Mouse (Mus musculus): ENCODE data around the gene Slc6a6.

Slc6a6 gene

DNA sequence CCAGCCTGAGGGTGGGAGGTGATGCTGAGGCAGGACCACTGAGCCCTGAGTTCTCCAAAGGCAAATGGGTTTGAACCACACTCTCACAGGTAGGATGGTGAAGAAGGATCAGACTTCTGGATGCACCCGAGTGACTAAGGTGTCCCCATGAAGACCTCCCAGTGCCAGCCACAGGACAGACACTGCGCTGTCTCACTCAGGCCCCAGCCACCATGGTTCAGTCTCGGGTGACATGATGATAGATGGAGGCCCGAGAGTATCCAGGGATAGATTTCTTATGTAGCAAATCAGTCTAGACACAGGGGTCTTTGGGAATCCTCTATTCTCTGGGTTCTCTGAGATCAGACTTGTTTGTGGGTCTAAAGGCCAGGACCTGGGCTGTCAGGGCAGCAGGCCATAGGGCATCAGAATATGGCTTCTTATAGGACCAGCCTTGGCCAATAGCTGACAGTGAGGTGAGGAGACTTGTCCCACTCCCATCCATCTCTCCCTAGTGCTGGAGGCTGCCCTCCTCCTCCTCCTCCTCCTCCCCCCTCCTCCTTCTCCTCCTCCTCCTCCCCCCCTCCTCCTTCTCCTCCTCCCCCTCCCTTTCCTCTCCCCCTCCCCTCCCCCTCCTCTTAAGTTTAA, 36.8 kb downstream of the Slc6a6 start:
- in situ Hi-C loops (cut with MseI, MboI), result no loop called here

GRCm38 (mm10) chr6:91721215-91721701, 37.4 kb downstream of the Slc6a6 start:
- in situ Hi-C loops (cut with MseI, MboI), result no loop called here

DNA sequence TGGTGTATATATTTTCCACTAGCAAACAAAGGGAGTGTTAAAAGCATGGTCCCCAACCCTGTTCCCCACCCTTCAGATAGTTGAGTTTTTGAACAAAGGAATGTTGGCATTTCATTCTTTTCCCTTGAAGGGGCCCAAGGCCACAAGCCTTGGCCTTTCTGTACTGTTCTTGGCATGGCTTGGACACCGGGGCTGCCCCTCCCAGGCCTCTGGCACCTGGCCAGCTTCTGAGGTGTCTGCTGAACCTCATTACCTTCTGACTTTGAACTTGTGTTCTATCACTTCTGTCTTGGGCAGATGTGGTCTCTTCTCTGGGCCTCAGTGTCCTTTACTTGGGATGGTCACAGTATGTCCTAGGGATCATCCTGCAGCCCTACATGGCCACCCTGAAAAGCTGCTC, 43.5 kb downstream of the Slc6a6 start:
- in situ Hi-C loops (cut with MseI, MboI), result no loop called here

GRCm38 (mm10) chr6:91728939-91729619, 45.2 kb downstream of the Slc6a6 start:
- in situ Hi-C loops (cut with MseI, MboI), result no loop called here

DNA sequence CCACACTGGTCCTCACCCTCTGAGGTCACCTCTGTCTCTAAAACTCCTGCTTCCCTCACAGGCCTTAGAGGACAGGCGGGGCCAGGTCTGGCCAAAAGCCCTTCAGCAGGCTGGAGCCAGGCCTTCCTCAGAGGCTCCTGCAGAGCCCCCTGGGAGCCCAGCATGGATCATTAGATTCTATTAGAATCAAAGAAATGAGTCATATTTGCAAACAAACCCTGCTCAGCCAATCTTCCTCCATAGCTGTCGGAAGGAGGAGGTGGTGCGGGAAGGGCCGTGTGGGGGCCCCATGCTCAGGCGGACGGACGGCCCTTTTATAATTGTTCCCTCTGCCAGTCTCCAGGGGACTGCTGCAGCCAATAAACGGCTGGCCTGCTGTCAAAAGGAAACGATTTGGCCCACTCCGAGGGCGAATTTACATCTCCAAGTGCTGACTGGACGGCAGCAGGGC, 45.8 kb downstream of the Slc6a6 start:
- in situ Hi-C loops (cut with MseI, MboI), result loop anchor here in 1 of 2 experiments (10.0 kb wide), 1 partner anchor 155 kb away; no protein-coding TSS in a partner anchor

DNA sequence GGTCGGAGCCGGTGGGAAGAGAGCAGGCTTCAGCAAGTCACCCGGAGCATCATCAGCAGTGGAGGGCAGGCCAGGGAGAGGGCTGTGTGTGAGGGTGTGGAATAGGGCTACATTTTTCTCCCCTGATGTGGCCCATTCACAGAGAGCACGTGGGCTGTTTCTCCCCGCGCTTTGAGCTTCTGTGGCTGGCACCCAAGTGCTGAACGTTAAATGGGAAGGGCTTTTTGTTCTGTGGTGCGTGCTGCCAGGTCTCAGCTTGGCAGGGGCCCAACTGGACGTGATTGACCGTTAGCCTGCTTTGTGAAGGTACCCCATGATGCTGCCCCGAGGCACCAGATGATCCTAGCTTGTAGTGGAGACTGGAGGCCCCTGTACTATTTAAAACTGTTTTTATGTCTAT, 48.3 kb downstream of the Slc6a6 start:
- in situ Hi-C loops (cut with MseI, MboI), result loop anchor here in 1 of 2 experiments (10.0 kb wide), 1 partner anchor 157 kb away; no protein-coding TSS in a partner anchor

DNA sequence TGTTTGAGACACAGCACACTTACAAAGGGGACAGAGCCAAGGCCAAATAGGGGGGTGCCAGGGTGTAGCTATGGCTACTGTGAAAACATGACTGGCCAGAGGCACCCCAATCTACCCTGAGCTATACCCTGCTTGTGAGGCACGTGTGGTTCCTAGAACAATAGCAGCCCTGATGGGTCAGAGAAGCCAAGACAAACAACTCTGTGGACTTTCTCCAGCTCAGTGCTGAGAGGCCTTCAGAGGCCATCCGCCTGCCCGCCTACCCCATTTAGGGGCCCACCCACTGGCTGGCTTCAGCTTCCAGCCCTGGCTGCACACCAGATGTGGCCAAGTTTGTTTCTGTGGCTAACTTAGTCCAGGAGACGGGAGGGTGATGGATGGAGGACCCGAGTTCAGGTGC, 52.6 kb downstream of the Slc6a6 start:
- in situ Hi-C loops (cut with MseI, MboI), result loop anchor here in 1 of 2 experiments (10.0 kb wide), 1 partner anchor 162 kb away; no protein-coding TSS in a partner anchor

DNA sequence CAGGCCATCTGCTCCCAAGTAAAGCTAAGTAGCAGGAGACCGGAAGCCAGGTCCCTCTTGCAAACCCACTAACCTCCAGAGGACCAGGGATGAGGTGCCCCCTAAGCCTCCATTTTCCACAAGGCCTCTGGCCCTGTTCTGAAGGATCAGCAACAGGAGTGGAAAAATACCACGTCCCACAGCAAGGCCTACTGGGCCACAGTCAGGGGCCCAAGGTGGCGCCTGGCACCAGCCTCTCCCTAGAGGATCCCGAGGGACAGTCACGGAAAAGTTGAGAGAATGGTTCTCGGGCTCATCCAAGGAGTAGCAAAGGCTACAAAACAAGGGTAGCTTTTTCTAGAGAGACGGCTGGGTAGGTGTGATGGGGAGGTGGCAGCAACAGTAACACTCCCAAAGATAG, 53.6 kb downstream of the Slc6a6 start:
- in situ Hi-C loops (cut with MseI, MboI), result loop anchor here in 1 of 2 experiments (10.0 kb wide), 1 partner anchor 163 kb away; no protein-coding TSS in a partner anchor

- in situ Hi-C loops (cut with MseI, MboI), result loop anchor here in 1 of 2 experiments (10.0 kb wide), 1 partner anchor 163 kb away; no protein-coding TSS in a partner anchor
Measured at GRCm38 (mm10) chr6:91738058-91738457, 54.2 kb downstream of the Slc6a6 start.

DNA sequence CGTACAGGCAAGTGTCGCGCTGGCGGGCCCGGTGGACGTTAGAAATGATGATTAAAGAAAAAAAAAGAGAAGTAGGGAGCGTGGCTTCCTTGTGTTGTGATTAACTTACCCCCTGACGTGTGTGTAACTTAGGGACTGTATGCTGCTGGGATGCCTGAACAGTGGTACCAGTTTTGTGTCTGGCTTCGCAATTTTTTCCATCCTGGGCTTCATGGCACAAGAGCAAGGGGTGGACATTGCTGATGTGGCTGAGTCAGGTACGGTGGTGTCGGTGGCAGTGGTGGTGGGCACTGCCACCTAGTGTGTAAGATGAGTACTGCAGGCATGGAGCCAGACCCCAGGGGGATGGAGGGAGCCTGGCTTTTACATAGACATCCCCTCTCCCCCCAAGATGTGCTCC, 57.2 kb downstream of the Slc6a6 start:
- in situ Hi-C loops (cut with MseI, MboI), result loop anchor here in 1 of 2 experiments (5.0 kb wide), 1 partner anchor 164 kb away; no protein-coding TSS in a partner anchor

- in situ Hi-C loops (cut with MseI, MboI), result loop anchor here in 1 of 2 experiments (5.0 kb wide), 1 partner anchor 165 kb away; no protein-coding TSS in a partner anchor
Measured at GRCm38 (mm10) chr6:91742466-91742865, 58.6 kb downstream of the Slc6a6 start.

GRCm38 (mm10) chr6:91742995-91743394, 59.1 kb downstream of the Slc6a6 start:
- in situ Hi-C loops (cut with MseI, MboI), result loop anchor here in 1 of 2 experiments (5.0 kb wide), 1 partner anchor 166 kb away; no protein-coding TSS in a partner anchor

DNA sequence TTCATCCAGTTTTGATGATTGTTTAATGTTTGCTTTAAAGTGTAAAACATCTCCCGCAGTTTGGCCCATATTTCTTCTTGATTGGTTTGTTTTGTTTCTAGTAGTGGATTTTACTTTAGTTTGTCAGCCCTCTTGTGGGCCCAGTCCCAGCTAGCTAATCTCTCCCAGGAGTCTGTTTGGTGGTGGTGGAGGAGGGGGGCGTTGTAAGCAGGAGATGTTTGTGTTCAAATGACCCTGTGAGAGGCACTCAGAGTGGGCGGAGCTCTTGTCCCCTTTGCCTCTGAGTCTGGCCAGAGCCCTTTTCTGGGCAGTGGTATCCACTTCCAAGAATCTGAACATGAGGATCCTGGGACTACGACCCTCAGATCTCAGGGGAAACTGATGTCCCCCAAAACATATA, 60.0 kb downstream of the Slc6a6 start:
- in situ Hi-C loops (cut with MseI, MboI), result loop anchor here in 1 of 2 experiments (5.0 kb wide), 1 partner anchor 167 kb away; no protein-coding TSS in a partner anchor

DNA sequence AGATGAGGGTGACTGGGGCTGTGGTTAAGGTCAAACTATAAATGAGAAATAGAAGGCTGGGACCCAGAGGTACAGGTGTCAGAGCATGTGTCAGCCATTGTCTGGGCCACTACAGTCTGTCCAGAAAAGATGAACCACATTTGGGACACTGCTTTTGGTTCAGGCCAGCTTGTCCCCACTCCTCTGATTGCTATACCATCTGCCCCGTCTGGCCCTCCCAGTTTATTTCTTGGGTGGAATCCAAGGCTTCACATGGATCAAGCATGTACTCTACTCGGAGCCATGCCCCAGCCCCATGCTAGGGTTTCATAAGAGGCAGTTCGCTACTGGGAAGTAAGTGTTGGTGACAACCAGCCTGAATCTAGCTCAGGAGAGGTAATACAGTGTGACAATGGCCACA, 61.4 kb downstream of the Slc6a6 start:
- in situ Hi-C loops (cut with MseI, MboI), result no loop called here

GRCm38 (mm10) chr6:91745947-91746582, 62.2 kb downstream of the Slc6a6 start:
- in situ Hi-C loops (cut with MseI, MboI), result no loop called here

GRCm38 (mm10) chr6:91746776-91747175, 62.9 kb downstream of the Slc6a6 start:
- in situ Hi-C loops (cut with MseI, MboI), result no loop called here

GRCm38 (mm10) chr6:91750976-91751375, 67.1 kb downstream of the Slc6a6 start:
- in situ Hi-C loops (cut with MseI, MboI), result no loop called here

GRCm38 (mm10) chr6:91752884-91753283, 69.0 kb downstream of the Slc6a6 start:
- in situ Hi-C loops (cut with MseI, MboI), result no loop called here

DNA sequence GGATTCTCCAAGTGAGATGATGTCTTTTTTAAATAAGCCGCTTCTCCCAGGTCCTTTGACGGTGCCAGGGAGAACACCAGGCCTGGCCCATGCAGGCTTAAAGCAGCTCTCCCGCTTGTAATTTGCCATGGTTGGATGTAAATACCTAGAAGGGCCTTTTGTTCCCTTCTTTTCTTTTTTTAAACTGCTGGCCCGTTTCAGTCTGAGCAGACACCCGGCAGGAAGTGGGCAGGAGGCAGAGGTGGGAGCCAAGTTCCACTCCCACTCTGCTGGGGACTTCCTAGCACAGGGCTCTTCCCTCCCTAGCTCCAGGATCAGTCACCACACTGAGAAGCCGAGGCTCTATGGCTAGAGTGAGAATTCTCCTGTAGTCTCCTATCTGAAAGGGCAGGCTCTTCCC, 70.2 kb downstream of the Slc6a6 start:
- in situ Hi-C loops (cut with MseI, MboI), result no loop called here

DNA sequence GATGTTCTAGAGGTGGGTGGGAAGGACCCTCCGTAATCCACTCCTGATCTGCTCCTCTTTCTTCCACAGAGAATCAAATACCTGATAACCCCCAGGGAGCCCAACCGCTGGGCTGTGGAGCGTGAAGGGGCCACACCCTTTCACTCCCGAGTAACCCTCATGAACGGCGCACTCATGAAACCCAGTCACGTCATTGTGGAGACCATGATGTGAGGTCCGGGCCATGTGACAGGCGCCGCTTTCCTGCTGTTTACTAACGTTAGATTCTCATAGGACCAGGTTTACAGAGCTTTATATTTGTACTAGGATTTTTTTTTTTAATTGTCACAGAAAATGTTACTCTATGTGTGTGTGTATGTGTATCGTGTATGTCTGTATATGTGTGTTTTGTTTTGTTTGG, 71.0 kb downstream of the Slc6a6 start:
- in situ Hi-C loops (cut with MseI, MboI), result no loop called here

GRCm38 (mm10) chr6:91762051-91762742, 78.3 kb downstream of the Slc6a6 start:
- in situ Hi-C loops (cut with MseI, MboI), result no loop called here
